Mouse (Mus musculus) erythroblast, embryonic 14.5 days (primary cell): ENCODE measurements at regions not wholly inside any gene's neighbourhood (a gene's known extent, or its start where the extent isn't known, plus 50 kb on each side); places are given as distances from the start of the nearest gene placed in this dataset.

Source experiments
- GATA1 ChIP-seq: IDR thresholded peaks from 2 replicates; pipeline ENCODE4 v1.6.1; 2012; ENCODE audit warnings: low read length, inconsistent platforms, mixed read lengths
- TAL1 ChIP-seq: IDR thresholded peaks from 3 replicates; pipeline ENCODE4 v1.6.1; 2012; ENCODE audit warnings: low read length, inconsistent platforms, mixed read lengths

- no peak for TF ChIP-seq GATA1
- TF ChIP-seq TAL1: no peak
Measured at GRCm38 (mm10) chr12:25417336-25417735, 320.4 kb upstream of the Id2 start.
